Mouse (Mus musculus): ENCODE measurements around the gene Gm595. TPM values are rescaled to one million over a fixed set of nuclear protein-coding genes. Genes with fewer than 3 reads are reported as not detected.

Gm595 gene
- not detected for total RNA-seq (2023)

GRCm38 (mm10) chrX:48877613-48878012 lies at the start of gene Gm595:
Gene Gm595 (minus strand): TSS chrX:48877713.

Other genes with a start within 250 kb of the Gm595 start
- gene Gpr119, start 203.2 kb downstream of the Gm595 start, total RNA-seq (2023), result not detected
- gene Rbmx2, start 182.7 kb downstream of the Gm595 start, total RNA-seq (2023), result 1 to 10 TPM; 6.6 to 9.4 TPM